Mouse (Mus musculus) hindbrain, embryonic 10.5 days (tissue): ENCODE data around the gene Lst1. TPM values are rescaled to one million over a fixed set of nuclear protein-coding genes. Genes with fewer than 3 reads are reported as not detected.

ENCODE experiments used
- DNase-seq: peaks from one replicate; pipeline ENCODE4 v3.0.0-alpha.2; 2017; ENCODE audit warnings: low spot score
- H3K27ac ChIP-seq: fragments of 300-500 bp; sonication (generic); 2 replicates; pipeline ENCODE4 v1.5.1; 2016; ENCODE audit warnings: mild to moderate bottlenecking, moderate library complexity
- H3K27me3 ChIP-seq: fragments of 300-500 bp; sonication (generic); 2 replicates; pipeline ENCODE4 v1.6.1; 2016; ENCODE audit warnings: mild to moderate bottlenecking; ENCODE audit not compliant: poor library complexity, insufficient read depth, severe bottlenecking
- H3K36me3 ChIP-seq: fragments of 300-500 bp; sonication (generic); 2 replicates; pipeline ENCODE4 v1.6.1; 2016; ENCODE audit warnings: mild to moderate bottlenecking, moderate library complexity
- H3K4me1 ChIP-seq: fragments of 300-500 bp; sonication (generic); replicated peaks from 2 replicates; pipeline ENCODE4 v1.6.1; 2016; ENCODE audit warnings: mild to moderate bottlenecking
- H3K4me3 ChIP-seq: fragments of 300-500 bp; sonication (generic); 2 replicates; pipeline ENCODE4 v1.5.1; 2016; ENCODE audit warnings: mild to moderate bottlenecking, moderate library complexity
- H3K9me3 ChIP-seq: fragments of 300-500 bp; sonication (generic); 2 replicates; pipeline ENCODE4 v1.6.1; 2016; ENCODE audit warnings: mild to moderate bottlenecking, moderate library complexity
- WGBS: fragments of 180-500 bp; shearing (Covaris S2); methylation state at CpG from one replicate; pipeline ENCODE4 v1.1.7; 2016; 5-methylcytosine and 5-hydroxymethylcytosine counted together
- polyA plus RNA-seq: library from polyadenylated mRNA; unstranded; fragments of >200 nt; fragmentation: Nextera tagmentation; extraction: Ambion mirVana; gene quantifications from 2 replicates; pipeline ENCODE4 v1.2.1, GENCODE M21; 2016

Gene Lst1
- polyA plus RNA-seq, 1 experiment from 2014 or later = 11.9 TPM

- 97% methylated on average over 5 of the region's 5 CpGs for WGBS
- no peak for DNase-seq
Observed at GRCm38 (mm10) chr17:35225456-35225855, 37.2 kb upstream of the Lst1 start.

GRCm38 (mm10) chr17:35224641-35225040 is 36.4 kb upstream of the Lst1 start:
- peaks cover 81% of the 10 kb centered on the region for H3K36me3 ChIP-seq
- 90% methylated on average over 4 of the region's 4 CpGs for WGBS

More at GRCm38 (mm10) chr17:35225456-35225855, 37.2 kb upstream of the Lst1 start:
- no peaks in the 10 kb centered on the region for H3K9me3 ChIP-seq
- no peak overlapping the region for H3K4me3 ChIP-seq
- no peaks in the 10 kb centered on the region for H3K27me3 ChIP-seq
- H3K4me1 ChIP-seq = peaks cover 3% of the 10 kb centered on the region; the same call in 1 of the 2 replicates
- no peak overlapping the region for H3K27ac ChIP-seq
- H3K36me3 ChIP-seq = peaks cover 79% of the 10 kb centered on the region

GRCm38 (mm10) chr17:35222299-35222698 is 34.1 kb upstream of the Lst1 start:
- Histone ChIP-seq H3K27ac (no peak overlapping the region), H3K27me3 (no peaks in the 10 kb centered on the region), H3K4me3 (no peak overlapping the region), H3K9me3 (no peaks in the 10 kb centered on the region), H3K36me3 (peaks cover 70% of the 10 kb centered on the region), H3K4me1 (peaks cover 9% of the 10 kb centered on the region; the same call in 1 of the 2 replicates)
- DNase-seq = no peak
- 80% methylated on average over 6 of the region's 6 CpGs for WGBS

More at GRCm38 (mm10) chr17:35224641-35225040, 36.4 kb upstream of the Lst1 start:
- H3K27ac ChIP-seq = no peak overlapping the region
- no peaks in the 10 kb centered on the region for H3K27me3 ChIP-seq
- H3K9me3 ChIP-seq = no peaks in the 10 kb centered on the region
- no peak for DNase-seq
- peaks cover 4% of the 10 kb centered on the region; the same call in 1 of the 2 replicates for H3K4me1 ChIP-seq
- H3K4me3 ChIP-seq = no peak overlapping the region

- WGBS = 83% methylated on average over 28 of the region's 28 CpGs
- peaks cover 55% of the 10 kb centered on the region for H3K36me3 ChIP-seq
- no peak within 1 kb of the TSS for H3K4me3 ChIP-seq
- peak within 1 kb of the TSS; percentile 50 for H3K27ac ChIP-seq
- H3K4me1 ChIP-seq = peaks cover 9% of the 10 kb centered on the region; the same call in 1 of the 2 replicates
- no peaks in the 10 kb centered on the region for H3K9me3 ChIP-seq
- no peak for DNase-seq
- H3K27me3 ChIP-seq = no peaks in the 10 kb centered on the region
Observed at GRCm38 (mm10) chr17:35220156-35220952, 32.1 kb upstream of the Lst1 start, which contains the start of gene Gm16181. TSS of gene Gm16181 (plus strand) at chr17:35220834.

GRCm38 (mm10) chr17:35219601-35220041 is 31.4 kb upstream of the Lst1 start:
- H3K9me3 ChIP-seq = no peaks in the 10 kb centered on the region
- H3K36me3 ChIP-seq = peaks cover 48% of the 10 kb centered on the region
- peaks cover 9% of the 10 kb centered on the region; the same call in 1 of the 2 replicates for H3K4me1 ChIP-seq
- no peaks in the 10 kb centered on the region for H3K27me3 ChIP-seq
- H3K27ac ChIP-seq = no peak overlapping the region
- no peak for DNase-seq
- 88% methylated on average over 6 of the region's 6 CpGs for WGBS
- no peak overlapping the region for H3K4me3 ChIP-seq

- Histone ChIP-seq H3K9me3 (no peaks in the 10 kb centered on the region), H3K4me3 (no peak overlapping the region), H3K27ac (peak overlapping the region; percentile 0; the same call in 1 of the 2 replicates), H3K4me1 (peaks cover 9% of the 10 kb centered on the region; the same call in 1 of the 2 replicates), H3K27me3 (no peaks in the 10 kb centered on the region), H3K36me3 (peaks cover 46% of the 10 kb centered on the region)
- 82% methylated on average over 18 of the region's 18 CpGs for WGBS
- no peak for DNase-seq
Observed at GRCm38 (mm10) chr17:35218516-35219193, 30.4 kb upstream of the Lst1 start.

GRCm38 (mm10) chr17:35213071-35213470 is 24.8 kb upstream of the Lst1 start:
- H3K4me1 ChIP-seq = 0 out of 2 replicates have a peak, but pooled peaks cover 3% of the 10 kb centered on the region
- H3K36me3 ChIP-seq = no peaks in the 10 kb centered on the region
- no peaks in the 10 kb centered on the region for H3K27me3 ChIP-seq
- H3K9me3 ChIP-seq = no peaks in the 10 kb centered on the region
- H3K4me3 ChIP-seq = no peak overlapping the region
- no peak for DNase-seq
- no peak overlapping the region for H3K27ac ChIP-seq
- WGBS = 95% methylated on average over 5 of the region's 5 CpGs

- DNase-seq = no peak
- no peak overlapping the region for H3K27ac ChIP-seq
- H3K27me3 ChIP-seq = no peaks in the 10 kb centered on the region
- 0 out of 2 replicates have a peak, but pooled peaks cover 3% of the 10 kb centered on the region for H3K4me1 ChIP-seq
- H3K9me3 ChIP-seq = no peaks in the 10 kb centered on the region
- 87% methylated on average over 3 of the region's 3 CpGs for WGBS
- no peak overlapping the region for H3K4me3 ChIP-seq
- H3K36me3 ChIP-seq = no peaks in the 10 kb centered on the region
Observed at GRCm38 (mm10) chr17:35210593-35210992, 22.4 kb upstream of the Lst1 start.

- Histone ChIP-seq H3K27ac (no peak overlapping the region), H3K4me1 (peaks cover 8% of the 10 kb centered on the region; the same call in 1 of the 2 replicates), H3K4me3 (no peak overlapping the region), H3K27me3 (peaks cover 5% of the 10 kb centered on the region), H3K9me3 (no peaks in the 10 kb centered on the region), H3K36me3 (no peaks in the 10 kb centered on the region)
- no peak for DNase-seq
- 78% methylated on average over 12 of the region's 12 CpGs for WGBS
Observed at GRCm38 (mm10) chr17:35209785-35210535, 21.7 kb upstream of the Lst1 start.

GRCm38 (mm10) chr17:35205380-35205769 is 17.1 kb upstream of the Lst1 start:
- peaks cover 16% of the 10 kb centered on the region; the same call in 1 of the 2 replicates for H3K4me1 ChIP-seq

GRCm38 (mm10) chr17:35204494-35205379 is 16.5 kb upstream of the Lst1 start, which contains the start of gene Lta:
TSS of gene Lta (minus strand) at chr17:35205351.
- H3K4me1 ChIP-seq = peaks cover 14% of the 10 kb centered on the region; the same call in 1 of the 2 replicates
- H3K27me3 ChIP-seq = peaks cover 58% of the 10 kb centered on the region
- DNase-seq = no peak
- H3K9me3 ChIP-seq = no peaks in the 10 kb centered on the region
- 23% methylated on average over 20 of the region's 20 CpGs for WGBS
- no peaks in the 10 kb centered on the region for H3K36me3 ChIP-seq
- no peak within 1 kb of the TSS for H3K27ac ChIP-seq
- peak within 1 kb of the TSS; percentile 9 for H3K4me3 ChIP-seq

More at GRCm38 (mm10) chr17:35205380-35205769, 17.1 kb upstream of the Lst1 start:
- peaks cover 51% of the 10 kb centered on the region for H3K27me3 ChIP-seq
- DNase-seq = no peak
- no peak overlapping the region for H3K4me3 ChIP-seq
- WGBS = 60% methylated on average over 10 of the region's 10 CpGs
- no peaks in the 10 kb centered on the region for H3K36me3 ChIP-seq
- no peak overlapping the region for H3K27ac ChIP-seq
- no peaks in the 10 kb centered on the region for H3K9me3 ChIP-seq
